ENCODE assay signal across 9 mouse cellular contexts in genomic region chr14:76875266-76875900, GRCm38 (mm10).
DNase-seq lines count a peak whose midpoint lies in the region; ATAC-seq and TF ChIP-seq lines count a peak whose summit lies in the region.
"Had no signal": no experiment of that assay in that cellular context is flagged by ENCODE, and none has a peak within 500 bp of the region (broad histone marks: within the 10 kb centered on the region; RNA-seq: fewer than 3 reads in every experiment).

No protein-coding gene starts in this region.

- H3K9me3 ChIP-seq in heart, embryonic 13.5 days = no peaks in the 10 kb centered on the region
- no peaks in the 10 kb centered on the region for H3K9me3 ChIP-seq in embryonic facial prominence, embryonic 15.5 days (replicated peaks)
- no peaks in the 10 kb centered on the region for H3K9me3 ChIP-seq in limb, embryonic 11.5 days (ENCODE audit: control insufficient read depth, low read length)
- no peaks in the 10 kb centered on the region for H3K9me3 ChIP-seq in midbrain, postnatal 0 days (ENCODE audit: low read length)

- no peak overlapping the region for H3K9ac ChIP-seq in heart, embryonic 13.5 days
- H3K9ac ChIP-seq in embryonic facial prominence, embryonic 15.5 days = no peak overlapping the region
- no peak overlapping the region for H3K9ac ChIP-seq in limb, embryonic 11.5 days (ENCODE audit: low read length)
- no peak overlapping the region for H3K9ac ChIP-seq in midbrain, postnatal 0 days (replicated peaks; ENCODE audit: low read length, poor library complexity, severe bottlenecking)

- H3K27me3 ChIP-seq in heart, embryonic 13.5 days (replicated peaks) = no peaks in the 10 kb centered on the region
- no peaks in the 10 kb centered on the region for H3K27me3 ChIP-seq in embryonic facial prominence, embryonic 15.5 days
- no peaks in the 10 kb centered on the region for H3K27me3 ChIP-seq in limb, embryonic 11.5 days (ENCODE audit: control insufficient read depth, insufficient read depth, low read length)
- no peaks in the 10 kb centered on the region for H3K27me3 ChIP-seq in midbrain, postnatal 0 days (ENCODE audit: insufficient read depth, low read length)

- H3K4me1 ChIP-seq in heart, embryonic 13.5 days = peaks cover 32% of the 10 kb centered on the region
- H3K4me1 ChIP-seq in embryonic facial prominence, embryonic 15.5 days = peaks cover 14% of the 10 kb centered on the region; the same call in 1 of the 2 replicates
- peaks cover 17% of the 10 kb centered on the region for H3K4me1 ChIP-seq in limb, embryonic 11.5 days (ENCODE audit: control insufficient read depth, insufficient read depth, low read length)
- H3K4me1 ChIP-seq in midbrain, postnatal 0 days (ENCODE audit: insufficient read depth, low read length) = 0 out of 2 replicates have a peak, but pooled peaks cover 6% of the 10 kb centered on the region

- no peak for DNase-seq in heart, adult 9 months (ENCODE audit: low spot score in 2 of 2)
- no peak for DNase-seq in limb, embryonic 11.5 days (ENCODE audit: low spot score)
- DNase-seq in midbrain, postnatal 0 days (ENCODE audit: low spot score) = no peak
- no peak for DNase-seq in thymus, postnatal 25 days
- no peak for DNase-seq in cerebellum, postnatal 14 days
- DNase-seq: adrenal gland, adult 8-10 months had no signal

- peak overlapping the region; percentile 76 for H3K27ac ChIP-seq in heart, embryonic 13.5 days (replicated peaks)
- peak overlapping the region; percentile 49 for H3K27ac ChIP-seq in embryonic facial prominence, embryonic 15.5 days (replicated peaks)
- H3K27ac ChIP-seq in limb, embryonic 11.5 days (replicated peaks; ENCODE audit: low read depth, low read length) = peak overlapping the region; percentile 62; the same call in 1 of the 2 replicates
- peak overlapping the region; percentile 33 for H3K27ac ChIP-seq in midbrain, postnatal 0 days (ENCODE audit: low read depth, low read length)

- no peak overlapping the region for H3K4me2 ChIP-seq in heart, embryonic 13.5 days
- H3K4me2 ChIP-seq in embryonic facial prominence, embryonic 15.5 days (replicated peaks) = no peak overlapping the region
- no peak overlapping the region for H3K4me2 ChIP-seq in limb, embryonic 11.5 days (ENCODE audit: low read depth, severe bottlenecking)
- no peak overlapping the region for H3K4me2 ChIP-seq in midbrain, postnatal 0 days (ENCODE audit: low read depth, low read length, poor library complexity, severe bottlenecking)

- 53% methylated on average over 8 of the region's 8 CpGs for WGBS in heart, embryonic 13.5 days
- WGBS in embryonic facial prominence, embryonic 15.5 days = 61% methylated on average over 8 of the region's 8 CpGs
- WGBS in limb, embryonic 11.5 days = 69% methylated on average over 8 of the region's 8 CpGs
- WGBS in midbrain, postnatal 0 days = 40% methylated on average over 8 of the region's 8 CpGs

- TF ChIP-seq CTCF in midbrain, postnatal 0 days (IDR thresholded peaks at IDR 0.05) = no peak

- H3K4me3 ChIP-seq in heart, embryonic 13.5 days = no peak overlapping the region
- no peak overlapping the region for H3K4me3 ChIP-seq in embryonic facial prominence, embryonic 15.5 days (replicated peaks)
- no peak overlapping the region for H3K4me3 ChIP-seq in limb, embryonic 11.5 days (ENCODE audit: low read depth, low read length)
- H3K4me3 ChIP-seq in midbrain, postnatal 0 days (ENCODE audit: low read depth, low read length) = no peak overlapping the region

- ATAC-seq in heart, embryonic 13.5 days (ENCODE audit: extremely low read depth, insufficient number of reproducible peaks, low FRiP score, low TSS enrichment) = no peak
- no peak for ATAC-seq in embryonic facial prominence, embryonic 15.5 days (ENCODE audit: insufficient number of reproducible peaks, low FRiP score, low TSS enrichment, low read depth)
- 0 out of 2 replicates have a peak, but pooled peaks have one; percentile 6 for ATAC-seq in limb, embryonic 11.5 days (ENCODE audit: insufficient number of reproducible peaks, low FRiP score, low TSS enrichment, low read depth)
- no peak for ATAC-seq in midbrain, postnatal 0 days (ENCODE audit: low FRiP score)
- no peak for ATAC-seq in megakaryocyte progenitor cell, adult 5-6 weeks (replicated peaks; ENCODE audit: poor library complexity)

- H3K36me3 ChIP-seq in heart, embryonic 13.5 days = no peaks in the 10 kb centered on the region
- H3K36me3 ChIP-seq in embryonic facial prominence, embryonic 15.5 days = no peaks in the 10 kb centered on the region
- H3K36me3 ChIP-seq in limb, embryonic 11.5 days (ENCODE audit: control insufficient read depth, insufficient read depth, low read length) = no peaks in the 10 kb centered on the region
- H3K36me3 ChIP-seq in midbrain, postnatal 0 days (ENCODE audit: insufficient read depth, low read length) = no peaks in the 10 kb centered on the region
